Mouse (Mus musculus) bone marrow, adult 2 months (tissue): Measurements from ENCODE around the gene Slc16a8. TPM values are rescaled to one million over a fixed set of nuclear protein-coding genes. Genes with fewer than 3 reads are reported as not detected.
A peak's percentile ranks its signal among the peaks of the same experiment; 100 is the strongest.
"Not testable (repeated sequence)": the region's sequence is repeated elsewhere in the genome, so short reads cannot be mapped to it uniquely, and the experiment has no call there.

Experiments
- H3K27ac ChIP-seq: fragments of 200-500 bp; 2 replicates; pipeline ENCODE4 v1.5.1; 2012; ENCODE audit warnings: low read depth, mild to moderate bottlenecking, control low read depth, inconsistent platforms, low read length; ENCODE audit not compliant: control insufficient read depth, poor library complexity, insufficient read depth
- H3K4me1 ChIP-seq: fragments of 200-500 bp; 2 replicates; pipeline ENCODE4 v1.6.1; 2011; ENCODE audit warnings: low read length; ENCODE audit not compliant: control insufficient read depth, insufficient read depth
- H3K4me3 ChIP-seq: fragments of 200-500 bp; replicated peaks from 2 replicates; pipeline ENCODE3; 2011; ENCODE audit warnings: mild to moderate bottlenecking, low read depth, low read length, control low read depth; ENCODE audit not compliant: control insufficient read depth
- CTCF ChIP-seq: fragments of 200-500 bp; IDR thresholded peaks from 2 replicates; pipeline ENCODE4 v1.5.1; 2011; ENCODE audit warnings: low read length, control low read depth; ENCODE audit not compliant: control insufficient read depth, insufficient read depth
- POLR2A ChIP-seq: fragments of 200-500 bp; IDR thresholded peaks from 2 replicates; pipeline ENCODE4 v1.6.1; 2011; ENCODE audit warnings: low read depth, mild to moderate bottlenecking, control low read depth, low read length, borderline replicate concordance; ENCODE audit not compliant: control insufficient read depth
- WGBS: fragments of 180-500 bp; shearing (Covaris S2); methylation state at CpG from one replicate; pipeline ENCODE4 v1.1.7; 2018; 5-methylcytosine and 5-hydroxymethylcytosine counted together
- polyA plus RNA-seq: library from polyadenylated mRNA; stranded (reverse); fragments of >200 nt; gene quantifications from 2 replicates; pipeline ENCODE4 v1.2.4, GENCODE M21; 2011; ENCODE audit warnings: low replicate concordance; ENCODE audit not compliant: missing spikeins, insufficient read depth, insufficient read length

Slc16a8 gene
- polyA plus RNA-seq, 1 experiment = not detected

DNA sequence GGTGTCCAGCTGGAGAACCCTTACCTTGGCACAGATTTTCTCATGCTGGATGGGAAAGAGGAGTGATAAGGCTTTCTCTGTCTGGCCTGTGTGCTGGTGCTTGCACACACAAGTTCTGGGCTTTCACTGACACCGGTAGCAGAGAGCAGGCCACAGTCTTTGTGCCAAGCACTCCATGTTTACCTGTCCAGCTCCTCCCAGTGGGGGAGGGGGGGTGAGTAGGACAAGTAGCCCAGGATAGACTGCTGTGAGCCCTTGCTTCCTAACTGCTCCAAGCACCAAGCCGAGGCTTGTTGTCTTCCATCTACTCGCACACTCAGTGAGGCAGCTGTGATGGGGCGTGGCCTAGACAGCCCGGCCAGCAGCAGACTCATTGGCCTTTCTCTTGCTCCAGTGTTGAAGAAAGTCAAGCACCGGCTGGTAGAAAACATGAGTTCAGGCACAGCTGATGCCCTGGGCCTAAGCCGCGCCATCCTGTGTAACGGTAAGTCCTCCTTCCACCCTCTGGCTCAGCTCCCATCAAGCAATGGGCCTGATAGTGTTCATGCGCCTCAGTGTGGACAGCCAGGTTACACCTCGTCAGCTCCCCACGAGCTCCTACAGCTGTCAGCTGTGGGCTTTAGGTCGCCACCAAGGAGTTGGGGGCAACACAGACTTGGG is 11.9 kb downstream of the Slc16a8 start:
- Histone ChIP-seq H3K27ac (no peak overlapping the region), H3K4me3 (no peak overlapping the region), H3K4me1 (no peaks in the 10 kb centered on the region)
- TF ChIP-seq CTCF (no peak), POLR2A (no peak)
- 73% methylated on average over 13 of the region's 13 CpGs for WGBS

DNA sequence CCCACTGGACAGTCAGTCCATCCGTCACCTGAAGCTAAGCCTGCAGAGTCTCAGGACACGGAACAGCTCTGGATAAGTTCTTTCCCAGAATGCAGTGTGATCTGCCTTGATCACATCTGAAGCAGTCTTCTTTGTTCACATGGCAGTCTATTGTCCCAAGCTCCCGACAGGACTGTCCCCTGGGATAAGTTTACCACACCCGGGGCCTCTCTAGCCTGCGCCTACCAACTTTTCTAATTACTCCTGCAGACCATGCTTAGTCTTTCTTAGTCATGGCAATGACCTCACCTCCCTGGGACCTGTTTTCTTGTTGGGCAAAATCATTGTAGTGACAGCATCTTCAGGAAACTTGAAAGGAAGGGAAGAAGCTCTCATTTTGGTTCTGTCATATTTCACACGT is 16.5 kb downstream of the Slc16a8 start:
- no peak overlapping the region for H3K4me3 ChIP-seq
- TF ChIP-seq CTCF = no peak
- TF ChIP-seq POLR2A = no peak
- 89% methylated on average over 6 of the region's 6 CpGs for WGBS
- H3K4me1 ChIP-seq = no peaks in the 10 kb centered on the region
- H3K27ac ChIP-seq = no peak overlapping the region

DNA sequence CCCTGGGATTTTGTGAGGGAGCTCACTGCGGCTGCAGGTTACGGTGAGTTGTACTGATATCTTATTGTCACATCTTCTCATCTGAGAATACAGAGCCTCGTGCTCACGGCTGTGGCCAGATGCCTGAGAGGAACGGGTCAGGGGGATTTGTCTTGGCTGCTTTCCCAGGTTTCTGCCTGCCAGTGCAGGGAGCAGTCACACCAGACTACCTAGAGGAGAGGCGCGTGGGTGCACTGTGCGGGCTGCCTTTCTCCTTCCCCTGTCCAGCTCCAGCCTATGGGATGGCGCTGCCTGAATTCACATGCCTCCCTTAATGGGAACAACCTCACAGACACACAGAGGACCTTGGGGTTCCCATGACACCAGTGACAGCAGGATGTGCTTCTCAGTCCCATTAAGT is 19.3 kb downstream of the Slc16a8 start:
- 78% methylated on average over 9 of the region's 9 CpGs for WGBS
- H3K27ac ChIP-seq = no peak overlapping the region
- H3K4me3 ChIP-seq = no peak overlapping the region
- no peaks in the 10 kb centered on the region for H3K4me1 ChIP-seq
- TF ChIP-seq POLR2A (no peak), CTCF (no peak)

DNA sequence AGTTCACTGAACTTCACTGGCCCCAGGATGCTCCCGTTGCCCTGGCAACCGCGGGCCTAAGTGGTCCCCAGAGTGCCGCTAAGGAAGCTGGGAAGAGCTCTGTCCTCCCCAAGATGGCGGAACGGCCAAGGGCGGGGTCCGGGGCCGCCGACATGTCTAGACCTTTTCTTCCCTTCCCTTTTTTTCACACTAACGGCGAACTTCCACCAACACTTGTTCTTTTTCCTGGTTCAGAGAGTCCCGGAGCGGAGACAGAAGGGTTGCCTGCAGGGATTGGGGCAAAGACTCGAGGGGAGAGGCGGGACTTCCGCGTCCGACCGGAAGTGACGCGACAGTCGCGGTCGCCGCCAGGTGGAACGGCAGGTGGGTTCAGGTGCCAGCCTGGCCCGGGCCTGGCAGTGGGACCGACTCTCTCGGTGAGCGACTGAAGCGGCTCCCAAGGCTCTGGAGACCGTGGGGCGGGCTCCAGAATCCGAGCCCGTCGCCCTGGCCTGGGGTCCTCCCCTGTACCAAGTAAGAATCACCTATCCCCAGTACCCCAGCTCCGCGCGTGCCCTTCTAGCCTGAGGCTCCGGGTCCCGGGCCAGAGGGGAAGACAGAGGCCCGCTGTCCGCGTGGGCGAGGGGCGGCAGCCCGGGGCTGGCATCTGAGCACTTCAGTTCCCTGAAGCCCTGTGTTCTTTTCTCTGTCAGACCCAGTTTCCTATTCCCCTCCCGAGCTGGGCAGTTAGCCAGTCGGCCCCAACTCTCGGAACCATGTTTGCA is 25.3 kb downstream of the Slc16a8 start, which contains the start of the genes Pick1 and Gm49486:
TSS of gene Pick1 (plus strand) at position 116 of the 764 bp plus-strand sequence.
TSS of gene Gm49486 (plus strand) at position 334 of the 764 bp plus-strand sequence.
- peak within 1 kb of the TSS; percentile 59 for H3K4me3 ChIP-seq
- WGBS = 1% methylated on average over 51 of the region's 51 CpGs
- H3K27ac ChIP-seq = peak within 1 kb of the TSS; percentile 63
- TF ChIP-seq POLR2A (peak; percentile 30; the same call in 1 of the 2 replicates), CTCF (peak; percentile 3; the same call in 1 of the 2 replicates)
- H3K4me1 ChIP-seq = no peaks in the 10 kb centered on the region

DNA sequence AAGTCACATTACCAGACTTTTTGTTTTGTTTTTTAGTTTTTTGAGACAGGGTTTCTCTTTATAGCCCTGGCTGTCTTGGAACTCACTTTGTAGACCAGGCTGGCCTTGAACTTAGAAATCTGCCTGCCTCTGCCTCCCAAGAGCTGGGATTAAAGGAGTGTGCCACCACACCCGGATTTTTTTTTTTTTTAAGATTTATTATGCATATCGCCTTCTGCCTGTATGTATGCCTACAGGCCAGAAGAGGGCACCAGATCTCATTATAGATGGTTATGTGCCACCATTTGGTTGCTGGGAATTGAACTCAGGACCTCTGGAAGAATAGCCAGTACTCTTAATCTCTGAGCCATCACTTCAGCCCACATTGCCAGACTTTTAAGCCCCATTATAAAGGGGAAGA is 28.8 kb downstream of the Slc16a8 start:
- not testable (repeated sequence) for H3K27ac ChIP-seq, H3K4me1 ChIP-seq, H3K4me3 ChIP-seq
- WGBS = 38% methylated on average over 2 of the region's 2 CpGs

DNA sequence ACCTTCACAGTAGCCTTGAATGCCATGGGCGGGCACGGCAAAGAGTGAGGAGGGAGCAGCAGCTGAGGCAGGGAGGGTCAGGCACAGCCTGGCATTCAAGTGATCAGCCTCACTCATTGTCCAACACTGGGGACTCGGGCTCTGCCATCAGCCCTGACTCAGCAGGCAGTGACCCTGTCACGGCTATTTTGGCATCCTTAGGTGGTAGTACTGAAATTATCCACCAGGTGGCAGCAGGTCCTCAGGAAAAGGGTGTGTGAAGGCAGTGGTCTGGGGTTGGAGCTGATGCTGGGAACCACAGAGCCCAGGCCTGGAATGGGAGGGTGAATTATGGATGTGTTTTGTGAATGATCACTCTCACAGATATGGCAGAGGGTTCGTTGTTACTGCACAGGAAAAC is 29.9 kb downstream of the Slc16a8 start:
- TF ChIP-seq POLR2A (no peak), CTCF (peak; percentile 83)
- H3K27ac ChIP-seq = no peak overlapping the region
- WGBS = 19% methylated on average over 5 of the region's 5 CpGs
- H3K4me3 ChIP-seq = no peak overlapping the region
- H3K4me1 ChIP-seq = no peaks in the 10 kb centered on the region

DNA sequence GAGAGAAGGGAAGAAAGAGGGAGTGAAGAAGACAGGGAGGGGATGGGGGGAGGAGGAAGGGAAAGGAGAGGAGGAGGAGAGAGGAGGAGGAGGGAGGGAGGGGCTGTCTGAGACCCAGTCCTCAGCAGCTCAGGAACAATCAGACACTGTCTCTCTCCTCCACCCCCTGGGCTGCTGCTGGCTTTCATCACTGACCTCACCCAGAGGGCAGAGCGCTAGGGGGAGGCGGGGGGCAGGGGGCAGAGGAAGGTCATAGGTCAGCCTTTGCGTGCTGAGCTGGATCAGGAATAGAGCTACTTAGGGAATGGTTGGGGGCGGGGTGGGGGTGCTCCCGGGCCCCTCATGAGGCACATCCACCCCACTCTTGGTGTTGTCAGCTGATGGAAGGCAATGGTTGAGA is 30.9 kb downstream of the Slc16a8 start:
- H3K4me1 ChIP-seq = no peaks in the 10 kb centered on the region
- no peak overlapping the region for H3K4me3 ChIP-seq
- no peak overlapping the region for H3K27ac ChIP-seq
- no peak for TF ChIP-seq CTCF
- TF ChIP-seq POLR2A = no peak
- 41% methylated on average over 5 of the region's 5 CpGs for WGBS

DNA sequence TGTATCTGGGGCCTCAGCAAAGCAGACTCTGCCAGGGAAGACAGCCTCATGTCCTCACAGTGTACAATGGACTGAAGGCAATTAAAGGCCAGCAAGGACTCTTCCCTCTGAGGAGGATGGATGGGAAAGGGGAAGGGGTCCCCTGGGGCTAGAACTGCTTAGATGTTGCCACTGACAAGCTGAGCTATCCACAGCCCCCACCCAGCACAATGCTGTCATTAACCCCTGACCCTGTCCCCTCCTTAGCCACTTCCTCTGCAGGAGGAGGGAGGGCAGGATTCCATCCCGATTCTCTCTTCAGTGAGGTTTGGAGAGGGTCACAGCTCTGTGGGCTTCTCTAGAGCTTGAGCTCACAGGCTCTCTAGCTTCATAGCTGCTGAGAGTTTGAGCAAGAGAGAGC is 35.0 kb downstream of the Slc16a8 start:
- no peak overlapping the region for H3K4me3 ChIP-seq
- no peak overlapping the region for H3K27ac ChIP-seq
- WGBS = 7% methylated on average over 1 of the region's 1 CpGs
- no peaks in the 10 kb centered on the region for H3K4me1 ChIP-seq
- TF ChIP-seq POLR2A (no peak), CTCF (no peak)
